Comparison of ENCODE assay signal across 14 mouse cellular contexts in the genomic region with DNA sequence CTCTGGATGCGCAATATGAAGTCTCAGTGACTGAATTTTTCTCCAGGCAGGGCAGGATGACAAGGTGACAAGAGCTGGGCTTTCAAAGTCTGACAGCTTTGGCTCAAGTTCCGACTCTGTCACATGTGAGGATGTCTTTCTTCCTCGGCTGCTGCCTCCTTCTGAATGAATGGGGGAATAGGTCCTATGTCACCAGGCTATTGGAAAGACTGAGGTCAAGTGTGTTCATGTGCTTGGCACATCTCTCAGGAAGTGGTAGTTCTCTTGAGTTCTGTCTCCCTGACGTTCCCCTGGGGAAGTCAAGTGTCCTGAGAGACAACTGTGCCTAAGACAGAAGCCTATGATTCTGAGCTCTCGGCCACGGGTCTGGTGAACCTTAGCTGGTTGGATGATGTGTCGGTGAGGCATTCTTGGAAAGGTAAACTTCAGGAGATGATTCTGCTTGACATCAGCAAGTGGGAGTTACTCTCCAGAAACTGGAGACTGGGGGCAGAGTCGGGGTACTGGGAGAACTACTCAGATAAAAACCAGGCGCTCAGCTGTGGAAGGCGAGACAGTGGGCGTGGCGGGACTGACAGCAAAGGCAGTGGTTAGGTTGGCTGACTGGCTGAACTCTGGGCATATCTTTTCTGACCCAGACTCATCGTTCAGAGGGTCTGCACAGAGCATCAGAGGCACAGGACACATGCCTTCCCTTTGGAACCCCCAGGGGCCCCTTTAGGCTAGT.
DNase-seq lines count a peak whose midpoint lies in the region; ATAC-seq and TF ChIP-seq lines count a peak whose summit lies in the region.
"Had no signal": no experiment of that assay in that cellular context is flagged by ENCODE, and none has a peak within 500 bp of the region (broad histone marks: within the 10 kb centered on the region; RNA-seq: fewer than 3 reads in every experiment).

No protein-coding gene starts in this region.

- H3K4me1 ChIP-seq in heart, embryonic 16.5 days (ENCODE audit: control insufficient read depth, insufficient read depth, low read length): peaks cover 34% of the 10 kb centered on the region
- H3K4me1 ChIP-seq in lung, postnatal 0 days (ENCODE audit: insufficient read depth, low read depth, low read length): peaks cover 6% of the 10 kb centered on the region; the same call in 1 of the 2 replicates
- peaks cover 7% of the 10 kb centered on the region; the same call in 1 of the 2 replicates for H3K4me1 ChIP-seq in midbrain, postnatal 0 days (ENCODE audit: insufficient read depth, low read length)

- H3K27me3 ChIP-seq in heart, embryonic 16.5 days (ENCODE audit: control insufficient read depth, insufficient read depth, low read length): no peaks in the 10 kb centered on the region
- no peaks in the 10 kb centered on the region for H3K27me3 ChIP-seq in lung, postnatal 0 days (replicated peaks; ENCODE audit: insufficient read depth, low read length)
- no peaks in the 10 kb centered on the region for H3K27me3 ChIP-seq in midbrain, postnatal 0 days (ENCODE audit: insufficient read depth, low read length)
- H3K27me3 ChIP-seq: embryonic facial prominence, embryonic 12.5 days had no signal

- ATAC-seq in heart, embryonic 16.5 days (replicated peaks; ENCODE audit: extremely low read depth, insufficient read depth, low FRiP score): no peak
- ATAC-seq in lung, postnatal 0 days: peak; percentile 45
- ATAC-seq in midbrain, postnatal 0 days (ENCODE audit: low FRiP score): no peak
- ATAC-seq: forebrain, embryonic 14.5 days; Patski had no signal

- peak overlapping the region; percentile 9; the same call in 1 of the 2 replicates for H3K4me2 ChIP-seq in heart, embryonic 16.5 days (ENCODE audit: low read depth, low read length)
- no peak overlapping the region for H3K4me2 ChIP-seq in lung, postnatal 0 days (replicated peaks; ENCODE audit: low read depth, low read length)
- H3K4me2 ChIP-seq in midbrain, postnatal 0 days (ENCODE audit: low read depth, low read length, poor library complexity, severe bottlenecking): no peak overlapping the region
- H3K4me2 ChIP-seq: embryonic facial prominence, embryonic 12.5 days; liver, embryonic 11.5 days had no signal

- no peaks in the 10 kb centered on the region for H3K36me3 ChIP-seq in heart, embryonic 16.5 days (ENCODE audit: control insufficient read depth, insufficient read depth)
- H3K36me3 ChIP-seq in lung, postnatal 0 days (ENCODE audit: insufficient read depth, low read length): no peaks in the 10 kb centered on the region
- no peaks in the 10 kb centered on the region for H3K36me3 ChIP-seq in midbrain, postnatal 0 days (ENCODE audit: insufficient read depth, low read length)
- H3K36me3 ChIP-seq: embryonic facial prominence, embryonic 12.5 days had no signal

- TF ChIP-seq EP300 in lung, postnatal 0 days (IDR thresholded peaks at IDR 0.05): no peak

- WGBS in heart, embryonic 16.5 days: 34% methylated on average over 13 of the region's 13 CpGs
- 52% methylated on average over 13 of the region's 13 CpGs for WGBS in lung, postnatal 0 days
- 77% methylated on average over 13 of the region's 13 CpGs for WGBS in midbrain, postnatal 0 days

- H3K4me3 ChIP-seq in heart, embryonic 16.5 days (ENCODE audit: low read length): no peak overlapping the region
- H3K4me3 ChIP-seq in lung, postnatal 0 days (ENCODE audit: low read depth, low read length): no peak overlapping the region
- no peak overlapping the region for H3K4me3 ChIP-seq in midbrain, postnatal 0 days (ENCODE audit: low read depth, low read length)
- H3K4me3 ChIP-seq: embryonic facial prominence, embryonic 12.5 days; layer of hippocampus, adult 2 months had no signal

- no peak overlapping the region for H3K27ac ChIP-seq in heart, embryonic 16.5 days (ENCODE audit: low read length)
- no peak overlapping the region for H3K27ac ChIP-seq in lung, postnatal 0 days (ENCODE audit: low read length)
- H3K27ac ChIP-seq in midbrain, postnatal 0 days (ENCODE audit: low read depth, low read length): peak overlapping the region; percentile 59; the same call in 1 of the 2 replicates
- H3K27ac ChIP-seq: embryonic facial prominence, embryonic 12.5 days; layer of hippocampus, adult 2 months had no signal

- H3K9ac ChIP-seq in heart, embryonic 16.5 days (ENCODE audit: low read length): no peak overlapping the region
- no peak overlapping the region for H3K9ac ChIP-seq in lung, postnatal 0 days (replicated peaks; ENCODE audit: low read depth)
- no peak overlapping the region for H3K9ac ChIP-seq in midbrain, postnatal 0 days (replicated peaks; ENCODE audit: low read length, poor library complexity, severe bottlenecking)
- H3K9ac ChIP-seq: embryonic facial prominence, embryonic 12.5 days had no signal

- H3K9me3 ChIP-seq in heart, embryonic 16.5 days (replicated peaks; ENCODE audit: control insufficient read depth, low read length): no peaks in the 10 kb centered on the region
- no peaks in the 10 kb centered on the region for H3K9me3 ChIP-seq in lung, postnatal 0 days (ENCODE audit: low read length)
- no peaks in the 10 kb centered on the region for H3K9me3 ChIP-seq in midbrain, postnatal 0 days (ENCODE audit: low read length)
- H3K9me3 ChIP-seq: embryonic facial prominence, embryonic 12.5 days had no signal

- DNase-seq in heart, adult 8-10 months (ENCODE audit: low spot score): no peak
- DNase-seq in lung, postnatal 0 days (ENCODE audit: low spot score): peak; percentile 53
- DNase-seq in lung, postnatal 14 days: no peak
- peak; percentile 14 for DNase-seq in heart, postnatal 4 days
- no peak for DNase-seq in midbrain, postnatal 0 days (ENCODE audit: low spot score)
- no peak for DNase-seq in frontal cortex, postnatal 10 days (ENCODE audit: low spot score in 2 of 2)
- DNase-seq: right cerebral cortex, postnatal 4 days; thymus, postnatal 36 days had no signal

- peak; percentile 10 for TF ChIP-seq CTCF in lung, postnatal 0 days (IDR thresholded peaks at IDR 0.05)
- no peak for TF ChIP-seq CTCF in midbrain, postnatal 0 days (IDR thresholded peaks at IDR 0.05)

Comparison
In these comparisons a context has a peak if more than half of its experiments do, and no peak if none do; other contexts are left out.
1. DNase-seq: peak in lung, postnatal 0 days (single experiment) and heart, postnatal 4 days (single experiment); none in heart, adult 8-10 months (single experiment), lung, postnatal 14 days (single experiment), midbrain, postnatal 0 days (single experiment) and frontal cortex, postnatal 10 days (0 of 2).